In genomic region chr15:99399503-99400245, GRCm38 (mm10) we compare ENCODE assay signal across 8 mouse cellular contexts. TPM values are rescaled to one million over a fixed set of nuclear protein-coding genes. Genes with fewer than 3 reads are reported as not detected.
DNase-seq lines count a peak whose midpoint lies in the region; ATAC-seq and TF ChIP-seq lines count a peak whose summit lies in the region.
"Had no signal": no experiment of that assay in that cellular context is flagged by ENCODE, and none has a peak within 500 bp of the region (broad histone marks: within the 10 kb centered on the region; RNA-seq: fewer than 3 reads in every experiment).

No protein-coding gene starts in this region.

- no peak overlapping the region for H3K9ac ChIP-seq in intestine, embryonic 16.5 days (ENCODE audit: low read depth, low read length)
- H3K9ac ChIP-seq in intestine, embryonic 15.5 days, result no peak overlapping the region
- peak overlapping the region; percentile 83 for H3K9ac ChIP-seq in CH12.LX (ENCODE audit: insufficient read depth, low read depth)
- H3K9ac ChIP-seq in limb, embryonic 13.5 days, result no peak overlapping the region

- WGBS in intestine, embryonic 16.5 days, result 80% methylated on average over 15 of the region's 15 CpGs
- 78% methylated on average over 15 of the region's 15 CpGs for WGBS in intestine, embryonic 15.5 days
- WGBS in limb, embryonic 13.5 days, result 61% methylated on average over 15 of the region's 15 CpGs

- H3K4me2 ChIP-seq in intestine, embryonic 16.5 days (ENCODE audit: low read depth, low read length), result peak overlapping the region; percentile 6; the same call in 1 of the 2 replicates
- no peak overlapping the region for H3K4me2 ChIP-seq in intestine, embryonic 15.5 days (replicated peaks)
- peak overlapping the region; percentile 65 for H3K4me2 ChIP-seq in CH12.LX (ENCODE audit: insufficient read depth, low read depth, poor library complexity, severe bottlenecking)
- peak overlapping the region; percentile 11; the same call in 1 of the 2 replicates for H3K4me2 ChIP-seq in limb, embryonic 13.5 days (replicated peaks)

- no peak for TF ChIP-seq RAD21 in CH12.LX (IDR thresholded peaks at IDR 0.05; ENCODE audit: low read depth, low read length)

- peak; percentile 57 for DNase-seq in 416B (ENCODE audit: low read depth)
- peak; percentile 59 for DNase-seq in CH12.LX (ENCODE audit: extremely low read depth)
- DNase-seq in left cerebral cortex, postnatal 4 days, result no peak
- DNase-seq in cerebellum, adult 9-11 months, result no peak

- peak overlapping the region; percentile 33; the same call in 1 of the 2 replicates for H3K27ac ChIP-seq in intestine, embryonic 16.5 days (ENCODE audit: low read length)
- H3K27ac ChIP-seq in intestine, embryonic 15.5 days, result no peak overlapping the region
- peak overlapping the region; percentile 80 for H3K27ac ChIP-seq in CH12.LX (ENCODE audit: insufficient read depth, low read depth)
- H3K27ac ChIP-seq in limb, embryonic 13.5 days, result peak overlapping the region; percentile 17; the same call in 1 of the 2 replicates
- H3K27ac ChIP-seq: layer of hippocampus, adult 2 months had no signal

- H3K9me3 ChIP-seq in intestine, embryonic 16.5 days (ENCODE audit: control insufficient read depth, low read length), result no peaks in the 10 kb centered on the region
- H3K9me3 ChIP-seq in intestine, embryonic 15.5 days, result no peaks in the 10 kb centered on the region
- no peaks in the 10 kb centered on the region for H3K9me3 ChIP-seq in CH12.LX (replicated peaks; ENCODE audit: low read length)
- no peaks in the 10 kb centered on the region for H3K9me3 ChIP-seq in limb, embryonic 13.5 days

- 0 out of 2 replicates have a peak, but pooled peaks cover 2% of the 10 kb centered on the region for H3K36me3 ChIP-seq in intestine, embryonic 16.5 days (ENCODE audit: control insufficient read depth, insufficient read depth, low read length)
- H3K36me3 ChIP-seq in intestine, embryonic 15.5 days, result peaks cover 13% of the 10 kb centered on the region
- H3K36me3 ChIP-seq in CH12.LX (replicated peaks in 1 of 2; ENCODE audit: control insufficient read depth in 1 of 2, insufficient read depth in 1 of 2, low read length in 1 of 2), result peaks cover 30 to 69% of the 10 kb centered on the region in 2 experiments
- H3K36me3 ChIP-seq in limb, embryonic 13.5 days, result peaks cover 34% of the 10 kb centered on the region

- TF ChIP-seq CTCF in CH12.LX (conservative IDR thresholded peaks at IDR 0.05 in 1 of 2, IDR thresholded peaks at IDR 0.05 in 1 of 2; ENCODE audit: low read depth in 2 of 2, low read length in 2 of 2), result no peak; a peak in 1 of 4 replicates

- dilution Hi-C loops in CH12.LX (cut with MboI; ENCODE audit: extremely low pct_ligation_motif_present, extremely low pct_unique_long_range_greater_than_20kb, low sequenced_read_pairs), result no loop called here

- intact Hi-C loops in left cerebral cortex, postnatal 4 days (cut with DNase I), result no loop called here

- in situ Hi-C loops in CH12.LX (cut with MboI; ENCODE audit: low pct_ligation_motif_present, low pct_unique_long_range_greater_than_20kb, low sequenced_read_pairs), result no loop called here

- no peak overlapping the region for H3K4me3 ChIP-seq in intestine, embryonic 16.5 days (ENCODE audit: low read length)
- no peak overlapping the region for H3K4me3 ChIP-seq in intestine, embryonic 15.5 days (replicated peaks)
- H3K4me3 ChIP-seq in CH12.LX (replicated peaks in 1 of 3; ENCODE audit: low read depth in 2 of 3, low read length in 2 of 3, poor library complexity in 1 of 3), result peak overlapping the region; percentile 47 to 67 (median 52)
- H3K4me3 ChIP-seq in limb, embryonic 13.5 days, result no peak overlapping the region
- H3K4me3 ChIP-seq: layer of hippocampus, adult 2 months had no signal

- peaks cover 46% of the 10 kb centered on the region for H3K4me1 ChIP-seq in intestine, embryonic 16.5 days (ENCODE audit: control insufficient read depth, insufficient read depth, low read length)
- H3K4me1 ChIP-seq in intestine, embryonic 15.5 days (replicated peaks), result peaks cover 37% of the 10 kb centered on the region
- H3K4me1 ChIP-seq in CH12.LX (ENCODE audit: control insufficient read depth in 1 of 2, insufficient read depth in 2 of 2), result peaks cover 15 to 69% of the 10 kb centered on the region in 2 experiments
- peaks cover 52% of the 10 kb centered on the region for H3K4me1 ChIP-seq in limb, embryonic 13.5 days

- H3K79me2 ChIP-seq in CH12.LX (replicated peaks; ENCODE audit: control insufficient read depth, extremely low read depth, insufficient read depth, poor library complexity, severe bottlenecking), result peaks cover 96% of the 10 kb centered on the region

- no peak for TF ChIP-seq POLR2A in CH12.LX (IDR thresholded peaks at IDR 0.05; ENCODE audit: low read depth, low read length)

- no peak for TF ChIP-seq EP300 in CH12.LX (IDR thresholded peaks at IDR 0.05; ENCODE audit: low read length)

- no peaks in the 10 kb centered on the region for H3K27me3 ChIP-seq in intestine, embryonic 16.5 days (replicated peaks; ENCODE audit: control insufficient read depth, insufficient read depth, low read length)
- H3K27me3 ChIP-seq in intestine, embryonic 15.5 days (replicated peaks), result no peaks in the 10 kb centered on the region
- H3K27me3 ChIP-seq in CH12.LX (replicated peaks), result no peaks in the 10 kb centered on the region
- H3K27me3 ChIP-seq in limb, embryonic 13.5 days, result no peaks in the 10 kb centered on the region

- ATAC-seq in intestine, embryonic 16.5 days, result no peak
- no peak for ATAC-seq in intestine, embryonic 15.5 days
- no peak for ATAC-seq in limb, embryonic 13.5 days (ENCODE audit: low FRiP score, low read depth)

TF ChIP-seq in CH12.LX, 34 proteins besides CTCF, POLR2A, EP300 and RAD21 (continues in another document):
- TF ChIP-seq ZNF384 (IDR thresholded peaks at IDR 0.05; ENCODE audit: low read depth, low read length) (no peak), IRF4 (IDR thresholded peaks at IDR 0.05; ENCODE audit: low read depth, low read length) (no peak), BHLHE40 (IDR thresholded peaks at IDR 0.05; ENCODE audit: low read depth, low read length) (no peak), MAFK (IDR thresholded peaks at IDR 0.05; ENCODE audit: insufficient replicate concordance, low read length) (no peak), ELF1 (IDR thresholded peaks at IDR 0.05; ENCODE audit: low read depth, low read length) (no peak), MAZ (IDR thresholded peaks at IDR 0.05; ENCODE audit: low read depth, low read length) (no peak), TBP (conservative IDR thresholded peaks at IDR 0.05; ENCODE audit: low read depth, low read length) (0 out of 2 replicates have a peak, but pooled peaks have one; percentile 31), TCF12 (IDR thresholded peaks at IDR 0.05; ENCODE audit: low read depth, low read length) (peak; percentile 31; the same call in 1 of the 2 replicates), POLR2AphosphoS2 (IDR thresholded peaks at IDR 0.05; ENCODE audit: low read depth, low read length) (no peak), SMC3 (IDR thresholded peaks at IDR 0.05; ENCODE audit: low read depth, low read length) (no peak), PAX5 (IDR thresholded peaks at IDR 0.05; ENCODE audit: low read length) (no peak), RCOR1 (conservative IDR thresholded peaks at IDR 0.05; ENCODE audit: low read depth, low read length) (no peak), GABPA (IDR thresholded peaks at IDR 0.05; ENCODE audit: insufficient replicate concordance, low read depth, low read length) (no peak), CHD1 (IDR thresholded peaks at IDR 0.05; ENCODE audit: low read depth, low read length) (no peak), MEF2A (IDR thresholded peaks at IDR 0.05; ENCODE audit: borderline replicate concordance, low read depth, low read length) (peak; percentile 50; the same call in 1 of the 2 replicates), NELFE (IDR thresholded peaks at IDR 0.05; ENCODE audit: low read depth, low read length) (0 out of 2 replicates have a peak, but pooled peaks have one; percentile 12), UBTF (IDR thresholded peaks at IDR 0.05; ENCODE audit: low read depth, low read length) (no peak), ETS1 (conservative IDR thresholded peaks at IDR 0.05; ENCODE audit: low read depth, low read length) (no peak; the same call in 1 of the 2 replicates), USF1 (IDR thresholded peaks at IDR 0.05; ENCODE audit: low read depth, low read length) (no peak), NRF1 (IDR thresholded peaks at IDR 0.05; ENCODE audit: low read depth, low read length) (no peak), ZKSCAN1 (IDR thresholded peaks at IDR 0.05; ENCODE audit: borderline replicate concordance, low read depth, low read length) (no peak), ZC3H11A (IDR thresholded peaks at IDR 0.05; ENCODE audit: low read depth, low read length) (no peak)

RNA-seq across cellular contexts. Expression of gene Tmbim6, which starts 7.0 kb away (rescaled TPM):
- polyA plus RNA-seq in intestine, embryonic 16.5 days (2015; fragmentation: Nextera tagmentation; extraction: Ambion mirVana), result 726 and 829 TPM in 2 replicates
- 530 and 607 TPM in 2 replicates for polyA plus RNA-seq in intestine, embryonic 15.5 days (2015; fragmentation: Nextera tagmentation; extraction: Ambion mirVana)
- total RNA-seq in CH12.LX (2012; rRNA removed) (223 and 268 TPM in 2 replicates), CH12.LX (2014; rRNA removed) (260 and 269 TPM in 2 replicates)
- polyA plus RNA-seq in CH12.LX (2012; ENCODE audit: insufficient read length, low read depth), result 313 and 329 TPM in 2 replicates
- polyA plus RNA-seq in limb, embryonic 13.5 days (2015; fragmentation: Nextera tagmentation; extraction: Ambion mirVana), result 287 and 298 TPM in 2 replicates
- total RNA-seq in left cerebral cortex, postnatal 4 days (2021), result 100 to 1,000 TPM; 238 to 247 TPM

RNA-seq across cellular contexts. Expression of gene Fmnl3, which starts 29.4 kb away (rescaled TPM):
- 10.6 and 10.8 TPM in 2 replicates for polyA plus RNA-seq in intestine, embryonic 16.5 days (2015; fragmentation: Nextera tagmentation; extraction: Ambion mirVana)
- polyA plus RNA-seq in intestine, embryonic 15.5 days (2015; fragmentation: Nextera tagmentation; extraction: Ambion mirVana), result 16.3 and 17.3 TPM in 2 replicates
- total RNA-seq in CH12.LX (2012; rRNA removed) (28.6 and 28.8 TPM in 2 replicates), CH12.LX (2014; rRNA removed) (23.5 and 24.2 TPM in 2 replicates)
- 49.3 and 50.6 TPM in 2 replicates for polyA plus RNA-seq in CH12.LX (2012; ENCODE audit: insufficient read length, low read depth)
- polyA plus RNA-seq in limb, embryonic 13.5 days (2015; fragmentation: Nextera tagmentation; extraction: Ambion mirVana), result 29.5 and 30.9 TPM in 2 replicates
- total RNA-seq in left cerebral cortex, postnatal 4 days (2021), result 10 to 100 TPM; 23.2 to 24.0 TPM

RNA-seq across cellular contexts. Expression of gene Nckap5l, which starts 57.9 kb away (rescaled TPM):
- 5.8 and 6.5 TPM in 2 replicates for polyA plus RNA-seq in intestine, embryonic 16.5 days (2015; fragmentation: Nextera tagmentation; extraction: Ambion mirVana)
- 4.7 and 5.9 TPM in 2 replicates for polyA plus RNA-seq in intestine, embryonic 15.5 days (2015; fragmentation: Nextera tagmentation; extraction: Ambion mirVana)
- total RNA-seq in CH12.LX (2012; rRNA removed), result 0.88 and 0.89 TPM in 2 replicates
- 0.45 and 0.75 TPM in 2 replicates for total RNA-seq in CH12.LX (2014; rRNA removed)
- polyA plus RNA-seq in CH12.LX (2012; ENCODE audit: insufficient read length, low read depth), result 6.6 and 6.8 TPM in 2 replicates
- polyA plus RNA-seq in limb, embryonic 13.5 days (2015; fragmentation: Nextera tagmentation; extraction: Ambion mirVana), result 14.0 and 14.1 TPM in 2 replicates
- 10 to 100 TPM; 39.0 to 39.2 TPM for total RNA-seq in left cerebral cortex, postnatal 4 days (2021)

Comparison
In these comparisons a context has a peak if more than half of its experiments do, and no peak if none do; other contexts are left out.
1. H3K4me3 ChIP-seq: peak in CH12.LX (3 of 3); none in intestine, embryonic 16.5 days (single experiment), intestine, embryonic 15.5 days (single experiment) and limb, embryonic 13.5 days (single experiment).
2. DNase-seq: peak in 416B (single experiment) and CH12.LX (single experiment); none in left cerebral cortex, postnatal 4 days (single experiment) and cerebellum, adult 9-11 months (single experiment).